Mouse (Mus musculus) liver, postnatal 0 days (tissue): ENCODE data around the gene Gm10663.

Source experiments
- CTCF ChIP-seq: sonication (generic); IDR thresholded peaks from 2 replicates; pipeline ENCODE4 v1.5.1; 2016; ENCODE audit warnings: antibody characterized with exemption, low read depth
- EP300 ChIP-seq: IDR thresholded peaks from 2 replicates; pipeline ENCODE4 v1.6.1; 2016; ENCODE audit warnings: antibody characterized with exemption, low read depth, mild to moderate bottlenecking

GRCm38 (mm10) chr8:65126454-65126853 is 51.6 kb downstream of the Gm10663 start:
- no peak for TF ChIP-seq CTCF
- no peak for TF ChIP-seq EP300
